Mouse (Mus musculus) hematopoietic stem cell, adult 5-6 weeks (primary cell): ENCODE data around the gene AC131692.1. TPM values are rescaled to one million over a fixed set of nuclear protein-coding genes. Genes with fewer than 3 reads are reported as not detected.

ENCODE experiments used
- ATAC-seq, 2 experiments: fragments of 125-278 bp in 1 of 2; replicated peaks in 1 of 2; 2 replicates each; pipeline ENCODE4 v1.8.0; 2016 to 2017; ENCODE audit warnings: inconsistent platforms in 2 of 2, mild to moderate bottlenecking in 2 of 2, moderate number of reproducible peaks in 2 of 2, low read depth in 1 of 2, moderate TSS enrichment in 1 of 2; ENCODE audit not compliant: low FRiP score in 2 of 2, poor library complexity in 2 of 2, severe bottlenecking in 2 of 2, insufficient read depth in 1 of 2, low TSS enrichment in 1 of 2
- total RNA-seq: library from RNA; stranded (forward); fragments of 172-1452, 232-1000 nt; gene quantifications from 2 replicates; pipeline ENCODE4 v1.2.3, GENCODE M21; 2017

Gene AC131692.1
- 1.3 and 1.5 TPM in 2 replicates for total RNA-seq

GRCm38 (mm10) chr19:6094119-6094518 lies at the start of gene AC131692.1:
Gene AC131692.1 (plus strand): TSS chr19:6094419.
- no peak for ATAC-seq

DNA sequence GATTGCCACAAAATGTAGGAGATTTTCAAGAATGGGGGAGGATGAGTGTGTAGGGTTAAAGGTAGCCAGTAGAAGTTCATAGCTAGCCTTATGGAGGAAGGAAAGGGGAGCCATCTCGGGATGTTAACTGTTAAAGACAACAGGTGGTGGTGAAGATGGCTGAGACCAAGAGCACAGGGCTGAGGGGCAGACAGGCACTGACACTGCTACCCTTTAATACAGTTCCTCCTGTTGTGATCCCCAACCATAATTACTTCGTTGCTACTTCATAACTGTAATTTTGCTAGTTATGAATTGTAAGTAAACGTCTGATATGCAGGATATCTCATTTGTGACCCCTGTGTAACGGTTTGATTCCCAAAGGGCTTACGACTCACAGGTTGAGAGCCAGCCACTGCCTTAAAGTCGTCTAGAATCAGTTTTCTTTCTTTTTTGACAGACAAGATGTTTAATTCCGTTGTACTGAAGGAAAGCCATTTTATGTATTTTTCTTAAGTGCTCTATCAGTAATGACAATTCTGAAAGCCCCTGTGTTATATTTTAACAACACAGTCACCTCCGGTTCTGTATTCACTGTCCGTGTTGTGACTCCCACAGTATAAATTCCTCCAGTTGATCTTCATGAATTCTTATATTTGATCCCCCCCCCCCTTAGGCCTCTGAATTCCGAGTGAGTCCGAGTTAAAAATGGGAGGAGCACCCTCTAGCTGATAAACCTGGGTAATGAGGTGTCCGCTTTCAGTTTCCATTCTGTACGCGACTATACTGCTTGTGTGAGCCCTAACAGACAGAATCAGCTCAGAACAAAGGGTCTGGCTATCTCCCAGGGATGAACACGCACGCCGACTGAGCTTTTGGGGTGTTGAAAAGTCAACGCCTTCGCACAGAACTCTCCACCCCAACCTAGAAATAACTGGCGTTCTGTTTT lies 48.6 kb upstream of the AC131692.1 start:
- ATAC-seq: peak in 1 of 2 experiments; percentile 12; a peak in 1 of 4 replicates

DNA sequence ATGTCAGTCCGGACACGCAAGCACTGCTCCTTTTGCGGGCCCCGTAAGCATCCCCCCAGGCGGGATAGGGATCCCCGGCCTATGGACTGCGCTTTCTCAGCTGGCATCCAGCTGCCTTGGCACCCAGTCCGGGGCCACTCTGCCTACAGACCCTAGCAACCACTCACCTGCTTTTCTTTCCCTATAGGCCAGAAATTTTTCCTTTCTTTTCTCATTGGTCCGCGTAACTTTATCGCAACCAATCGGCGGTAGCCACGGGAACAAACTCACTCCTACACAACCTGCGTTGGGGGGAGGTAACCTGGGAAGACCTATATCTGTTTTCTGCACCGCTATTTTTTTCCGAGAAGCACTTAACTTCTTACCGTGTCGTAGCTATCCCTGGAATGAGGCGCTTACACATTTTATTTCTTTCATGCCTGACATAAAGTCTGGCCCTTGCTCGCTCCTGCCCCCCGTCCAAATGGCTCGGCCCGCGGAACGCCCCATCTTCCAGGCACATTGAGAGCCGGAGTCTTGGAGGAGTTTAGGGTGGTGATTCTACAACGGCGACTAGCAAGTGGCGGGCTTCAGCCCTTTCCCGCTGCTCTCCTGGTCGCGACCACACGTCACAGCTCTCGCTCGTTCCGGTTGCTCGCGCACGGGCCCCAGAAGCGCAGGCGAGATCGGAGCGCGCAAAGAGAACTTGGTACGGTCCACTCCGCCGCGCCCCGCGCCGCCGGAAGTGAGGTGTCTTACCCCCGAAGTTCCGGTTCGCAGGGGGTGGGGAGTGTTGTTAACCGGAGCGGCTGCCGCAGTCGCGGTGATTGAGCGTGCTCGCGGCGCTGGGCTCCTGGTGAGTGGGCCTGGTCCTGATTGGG lies 47.7 kb upstream of the AC131692.1 start, which contains the start of gene Syvn1:
Gene Syvn1, plus strand, starts transcription at position 283 of the 860 bp plus-strand sequence.
- ATAC-seq: peak; percentile 86

DNA sequence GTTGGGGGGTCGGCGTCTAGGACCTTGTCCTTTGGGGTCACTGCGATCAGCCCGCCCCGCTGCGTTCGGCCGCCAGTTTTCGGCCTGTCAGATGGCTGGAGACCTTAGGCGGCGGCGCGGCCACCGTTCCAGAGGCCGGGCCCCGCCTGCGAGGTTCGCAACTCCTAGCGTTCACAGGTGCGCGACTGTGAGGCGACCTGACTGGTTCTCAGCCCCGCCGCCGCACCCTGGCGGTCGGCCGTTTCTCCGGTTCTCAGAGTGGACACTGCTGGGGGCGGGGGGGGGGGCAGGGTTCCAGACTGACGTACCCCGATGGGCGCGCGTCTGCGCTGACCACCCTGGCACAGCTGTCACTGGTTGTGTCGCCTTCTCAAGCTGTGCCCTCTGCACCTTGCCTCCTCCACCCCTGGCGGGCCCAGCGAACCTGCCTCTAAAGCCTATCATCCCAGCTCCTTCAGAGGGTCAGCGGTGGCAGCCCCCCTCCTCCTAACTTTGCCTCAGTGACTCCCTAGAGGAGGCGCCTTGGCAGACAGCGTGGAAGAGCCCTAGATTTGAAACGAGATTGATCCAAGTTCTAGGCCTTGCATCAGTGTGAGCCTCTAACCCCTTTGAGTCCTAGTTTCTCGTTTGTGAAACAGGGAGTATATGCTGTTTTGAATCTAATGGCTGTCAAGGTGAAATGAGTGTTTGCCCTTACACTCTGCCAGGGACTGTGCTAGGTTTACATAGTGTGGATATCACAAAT lies 46.9 kb upstream of the AC131692.1 start:
- ATAC-seq: peak in 1 of 2 experiments; percentile 2; a peak in 1 of 4 replicates

DNA sequence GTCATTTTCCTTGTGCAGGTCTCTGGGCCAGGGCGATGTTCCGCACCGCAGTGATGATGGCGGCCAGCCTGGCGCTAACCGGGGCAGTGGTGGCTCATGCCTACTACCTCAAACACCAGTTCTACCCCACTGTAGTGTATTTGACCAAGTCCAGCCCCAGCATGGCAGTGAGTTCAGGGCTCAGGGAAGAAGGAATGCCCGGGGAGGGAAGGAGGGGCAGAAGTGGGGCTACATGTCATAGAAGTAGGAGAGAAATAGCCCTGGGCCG lies 46.4 kb upstream of the AC131692.1 start:
- no peak for ATAC-seq

DNA sequence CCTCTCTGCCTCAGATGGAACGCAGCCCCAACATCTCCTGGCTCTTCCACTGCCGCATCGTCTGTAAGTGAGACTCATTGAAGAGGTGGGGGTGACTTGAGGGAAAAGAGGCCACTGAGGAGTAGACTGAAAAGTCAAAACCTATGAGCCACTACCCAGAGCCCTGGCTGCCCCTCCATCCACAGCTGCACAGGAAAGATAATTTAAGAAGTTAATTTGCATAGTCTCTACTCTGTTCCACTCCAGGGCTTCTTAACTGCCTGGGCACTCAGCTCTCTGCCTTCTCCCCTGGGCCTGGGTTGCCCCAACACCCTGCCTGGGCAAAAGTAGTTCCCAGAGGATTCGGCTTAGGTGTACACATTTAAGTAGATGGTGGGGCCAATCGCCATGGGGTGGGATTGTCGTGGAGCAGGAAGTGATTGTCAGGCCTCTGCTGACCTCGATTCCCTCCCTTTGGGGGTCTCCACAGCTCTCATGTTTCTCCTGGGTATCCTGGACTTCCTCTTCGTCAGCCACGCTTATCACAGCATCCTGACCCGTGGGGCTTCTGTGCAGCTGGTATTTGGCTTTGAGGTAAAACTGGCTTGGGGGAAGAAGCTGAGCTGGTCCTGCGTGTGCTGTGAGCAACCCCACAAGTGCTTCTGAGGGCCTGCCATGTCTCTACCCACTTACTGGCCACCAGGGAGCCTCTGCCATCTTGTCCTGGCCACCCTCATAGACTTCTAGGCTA lies 45.4 kb upstream of the AC131692.1 start:
- ATAC-seq: no peak

- ATAC-seq: no peak
Observed at GRCm38 (mm10) chr19:6052516-6052915, 41.7 kb upstream of the AC131692.1 start.

GRCm38 (mm10) chr19:6054296-6054695 lies 39.9 kb upstream of the AC131692.1 start:
- no peak for ATAC-seq

DNA sequence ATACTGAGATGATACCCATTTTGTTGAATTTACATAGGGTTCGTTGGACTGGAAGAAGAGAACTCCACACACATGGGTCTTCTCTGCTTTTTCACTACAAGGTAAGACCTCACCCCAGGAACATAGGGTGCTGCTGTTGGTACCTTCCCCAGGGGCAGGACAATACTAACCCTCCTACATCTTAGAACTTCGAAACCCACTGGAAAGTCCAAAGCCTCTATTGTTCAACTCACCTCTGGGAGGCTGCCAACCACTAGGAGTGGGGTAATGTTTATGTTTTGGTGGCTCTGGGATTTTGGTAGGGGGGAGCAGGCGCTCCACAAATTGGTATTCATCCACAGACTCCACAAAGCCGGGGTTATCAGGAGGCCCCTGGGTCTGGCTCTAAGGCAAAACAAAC lies 37.5 kb upstream of the AC131692.1 start:
- ATAC-seq: no peak

DNA sequence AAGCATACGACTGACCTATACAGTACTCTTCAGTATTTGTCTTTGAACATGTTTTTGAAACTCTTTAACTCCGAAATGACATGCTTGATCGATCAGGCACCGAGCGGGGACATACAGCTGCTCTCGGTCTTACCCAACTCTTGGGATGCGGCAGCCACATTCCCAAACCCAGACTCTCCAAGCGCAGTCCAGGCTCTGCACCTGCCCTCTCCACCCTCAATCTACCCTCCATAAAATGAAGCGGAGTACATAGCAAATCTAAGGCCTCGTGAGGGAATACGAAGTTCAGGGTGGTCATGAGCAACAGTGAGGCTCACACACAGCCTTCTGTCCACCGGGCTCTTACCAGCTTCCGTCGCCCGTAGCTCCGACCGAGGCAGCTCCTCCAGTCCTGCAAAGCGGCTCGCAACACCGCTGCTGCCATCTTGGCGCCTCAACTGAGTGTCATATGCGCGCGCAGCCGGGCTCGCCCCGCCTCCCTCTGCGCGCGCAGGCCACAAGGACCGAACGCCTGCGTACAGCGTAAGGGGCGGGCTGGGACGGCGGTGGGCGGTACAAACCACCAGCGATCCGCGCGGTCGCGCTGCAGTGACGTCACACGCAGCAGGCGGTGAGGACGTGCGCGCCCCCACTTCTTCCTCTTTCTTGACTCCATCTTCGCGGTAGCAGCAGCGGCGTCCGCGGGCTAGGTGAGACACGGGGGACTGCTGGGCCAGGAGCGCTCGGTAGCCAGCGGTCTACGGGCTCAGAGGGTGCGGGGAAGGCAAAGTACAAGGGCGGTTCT lies 36.7 kb upstream of the AC131692.1 start, which contains the start of the genes Mrpl49 and Fau:
Gene Mrpl49, minus strand, starts transcription at position 473 of the 784 bp plus-strand sequence.
Gene Fau, plus strand, starts transcription at position 532 of the 784 bp plus-strand sequence.
- peak; percentile 80 to 81 for ATAC-seq

DNA sequence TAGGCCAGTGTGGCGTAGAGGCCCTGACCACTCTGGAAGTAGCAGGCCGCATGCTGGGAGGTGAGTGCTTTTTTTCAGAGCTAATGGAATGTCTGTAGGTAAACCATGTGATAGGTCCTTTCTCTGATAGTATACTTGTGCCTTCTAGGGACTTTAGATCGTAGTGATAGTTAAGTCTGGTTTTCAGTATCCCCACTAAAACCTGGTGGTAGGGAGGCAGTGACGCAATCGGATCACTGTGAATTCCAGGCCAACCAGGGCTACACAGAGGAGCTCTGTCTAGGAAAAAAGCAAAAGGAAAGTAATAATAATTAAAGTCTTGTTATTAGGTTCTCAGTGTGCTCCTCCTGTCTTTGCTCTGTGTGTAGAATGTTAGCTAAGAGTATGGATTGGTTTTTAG lies 35.7 kb upstream of the AC131692.1 start:
- no peak for ATAC-seq

DNA sequence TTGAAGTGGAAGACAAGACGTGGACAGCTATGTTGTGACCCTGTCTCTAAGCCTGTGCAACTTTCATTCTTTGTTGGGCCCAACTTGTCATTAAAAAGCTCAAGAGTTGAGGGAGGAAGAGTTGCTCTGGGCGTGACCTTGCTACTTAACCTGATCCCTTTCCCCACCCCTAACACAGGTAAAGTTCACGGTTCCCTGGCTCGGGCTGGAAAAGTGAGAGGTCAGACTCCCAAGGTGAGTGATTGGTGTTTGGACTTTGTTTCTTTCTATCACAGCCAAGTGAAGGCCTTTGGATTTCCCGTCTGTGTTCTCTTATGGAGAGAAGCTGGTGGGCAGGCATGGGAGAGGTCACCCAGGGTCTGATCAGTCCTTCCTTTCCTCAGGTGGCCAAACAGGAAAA lies 35.3 kb upstream of the AC131692.1 start:
- ATAC-seq: no peak

- ATAC-seq: peak; percentile 74 to 75
Observed at GRCm38 (mm10) chr19:6061021-6061533, 33.1 kb upstream of the AC131692.1 start, which contains the start of gene Znhit2. Gene Znhit2 (plus strand): TSS chr19:6061192.

DNA sequence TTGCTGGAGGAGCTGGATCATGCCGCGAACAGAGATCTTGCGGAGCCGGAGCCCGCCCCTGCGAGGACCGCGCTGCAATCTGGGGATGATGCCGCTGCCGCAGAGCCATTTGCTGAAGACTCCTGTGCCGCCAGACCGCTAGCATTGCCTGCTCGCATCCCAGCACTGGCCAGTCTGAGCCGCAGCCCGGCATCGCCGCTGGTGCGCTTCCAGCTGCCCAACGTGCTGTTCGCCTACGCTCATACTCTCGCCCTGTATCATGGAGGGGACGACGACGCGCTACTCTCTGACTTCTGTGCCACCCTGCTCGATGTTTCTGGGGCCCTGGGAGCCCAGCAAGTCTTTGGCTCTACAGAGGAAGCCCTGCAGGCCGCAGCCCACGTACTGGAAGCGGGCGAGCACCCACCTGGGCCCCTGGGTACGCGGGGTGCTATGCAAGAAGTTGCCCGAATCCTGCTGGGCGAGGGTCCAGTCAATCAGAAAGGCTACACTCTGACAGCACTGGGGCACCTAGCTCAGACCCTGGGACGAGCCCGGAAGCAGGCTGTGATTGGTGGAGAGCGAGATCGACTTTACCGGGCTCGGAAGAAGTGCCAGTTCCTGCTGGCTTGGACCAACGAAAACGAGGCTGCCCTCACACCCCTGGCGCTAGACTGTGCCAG lies 32.4 kb upstream of the AC131692.1 start:
- peak; percentile 24 to 35 for ATAC-seq

DNA sequence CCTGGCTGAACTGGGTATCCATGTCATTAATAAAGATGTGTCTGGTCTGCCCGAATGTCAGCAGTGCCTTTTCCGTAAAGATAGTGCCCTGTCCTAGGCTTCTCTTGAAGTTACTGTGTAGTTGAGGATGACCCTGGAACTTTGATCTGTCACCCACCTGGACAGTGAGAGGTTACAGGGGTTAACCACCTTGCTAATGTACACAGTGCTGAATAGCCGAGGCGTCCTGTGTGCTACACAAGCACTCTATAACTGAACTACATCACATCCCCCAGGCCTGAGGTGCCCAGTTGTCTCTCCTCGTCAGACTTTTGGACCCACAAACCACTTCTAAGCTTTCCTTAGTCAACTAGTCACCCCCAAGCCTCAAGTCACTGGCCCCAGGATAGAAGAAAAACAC lies 31.8 kb upstream of the AC131692.1 start:
- ATAC-seq: no peak
